Mouse (Mus musculus) left cerebral cortex, adult 11 months (tissue): ENCODE data around the gene Mdga1.

ENCODE experiments used
- DNase-seq: peaks from one replicate; pipeline ENCODE4 v3.0.0; 2022; ENCODE audit warnings: low spot score

Gene Mdga1

DNA sequence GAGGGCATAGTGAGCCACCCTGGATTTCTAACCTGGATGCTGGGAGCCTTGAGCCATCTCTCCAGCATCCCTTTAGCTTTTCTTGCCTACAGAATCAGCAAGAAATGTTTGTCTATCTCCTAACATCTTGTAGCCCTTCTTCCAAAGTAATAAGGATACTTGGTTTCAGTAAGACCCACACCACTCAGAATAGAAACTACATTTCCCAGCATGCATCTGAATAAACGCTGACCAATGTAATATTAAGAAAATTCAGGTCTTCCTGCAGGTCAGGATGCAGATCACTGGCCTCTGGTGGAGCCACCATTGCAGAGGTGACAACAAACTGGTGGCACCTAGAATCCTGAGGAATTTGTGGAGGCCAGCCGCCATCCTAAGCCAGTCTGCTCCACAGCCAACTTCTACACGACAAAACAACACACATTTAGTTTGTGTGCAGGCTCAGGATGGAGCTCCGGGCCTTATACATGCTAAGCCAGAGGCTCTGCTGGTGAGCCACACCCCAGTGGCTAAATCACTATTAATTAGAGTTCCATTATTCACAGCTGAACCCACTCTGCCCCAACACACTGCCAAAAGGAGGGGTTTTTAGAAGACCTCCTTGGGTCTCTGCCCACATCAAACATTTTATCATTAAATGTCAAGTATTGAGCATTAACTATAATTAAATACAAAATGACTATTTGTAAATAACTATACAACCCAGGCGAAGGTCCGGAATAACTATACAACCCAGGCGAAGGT is 126.3 kb downstream of the Mdga1 start:
- no peak for DNase-seq

DNA sequence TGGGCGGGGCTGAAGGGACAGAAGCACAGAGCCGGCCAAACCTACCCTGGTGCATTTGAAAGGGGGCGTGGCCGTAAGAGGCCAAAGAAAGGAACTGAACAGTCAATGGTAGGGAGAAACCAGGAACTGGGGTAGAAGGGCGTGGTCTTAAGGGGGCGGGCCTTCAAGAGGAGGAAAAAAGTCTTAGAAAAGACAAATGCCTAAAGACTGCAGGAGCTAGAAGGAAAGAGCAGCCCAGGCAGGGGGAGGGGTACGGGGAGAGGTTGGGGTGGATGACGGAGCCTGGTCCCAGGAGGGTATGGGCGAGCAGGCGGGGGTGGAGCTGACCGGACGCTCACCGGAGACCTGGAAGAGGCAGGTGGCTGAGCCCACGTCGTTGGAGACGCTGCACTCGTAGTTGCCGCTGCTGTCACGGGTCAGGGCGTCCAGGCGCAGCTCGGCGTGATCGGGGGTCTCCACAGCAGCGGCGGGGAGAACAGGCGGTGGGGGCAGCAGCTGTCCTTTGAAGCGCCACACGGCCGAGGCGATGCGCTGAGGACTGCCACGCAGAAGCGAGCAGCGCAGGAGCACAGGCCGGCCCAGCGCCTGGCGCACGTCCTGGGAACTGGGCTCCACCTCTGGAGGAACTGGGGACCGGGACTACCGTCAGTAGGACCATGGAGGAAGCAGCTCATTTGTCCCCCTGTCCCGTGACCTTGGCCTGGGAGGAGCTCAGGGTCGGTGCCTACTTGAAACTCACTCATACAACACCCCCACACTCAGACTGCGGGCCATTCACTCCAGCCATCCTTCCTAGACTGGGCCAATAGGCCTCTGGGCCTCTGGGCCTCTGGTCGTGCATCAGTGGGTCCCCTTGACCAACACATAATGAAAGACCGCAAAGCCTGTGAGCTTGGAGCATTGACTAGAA is 127.9 kb downstream of the Mdga1 start:
- DNase-seq = no peak

DNA sequence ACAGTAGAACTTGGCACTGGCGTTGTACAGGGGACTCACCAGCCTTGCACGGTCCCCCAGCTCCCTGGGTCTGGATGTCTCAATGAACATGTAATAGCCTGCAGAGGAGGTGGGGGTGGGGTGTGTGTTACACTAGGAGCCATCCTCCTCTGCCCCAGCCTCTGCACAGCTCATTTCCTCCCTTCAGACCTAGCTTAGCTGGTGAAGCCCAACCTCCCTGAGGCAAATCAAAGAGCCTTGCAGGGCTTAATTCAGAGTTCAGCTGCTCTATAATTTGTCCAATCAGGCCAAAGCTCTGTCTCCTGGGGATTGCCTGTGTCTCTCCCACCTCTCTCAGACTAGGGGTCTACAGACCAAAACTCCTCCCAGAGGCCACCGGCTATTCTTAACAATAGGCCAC is 131.9 kb downstream of the Mdga1 start:
- DNase-seq = no peak

DNA sequence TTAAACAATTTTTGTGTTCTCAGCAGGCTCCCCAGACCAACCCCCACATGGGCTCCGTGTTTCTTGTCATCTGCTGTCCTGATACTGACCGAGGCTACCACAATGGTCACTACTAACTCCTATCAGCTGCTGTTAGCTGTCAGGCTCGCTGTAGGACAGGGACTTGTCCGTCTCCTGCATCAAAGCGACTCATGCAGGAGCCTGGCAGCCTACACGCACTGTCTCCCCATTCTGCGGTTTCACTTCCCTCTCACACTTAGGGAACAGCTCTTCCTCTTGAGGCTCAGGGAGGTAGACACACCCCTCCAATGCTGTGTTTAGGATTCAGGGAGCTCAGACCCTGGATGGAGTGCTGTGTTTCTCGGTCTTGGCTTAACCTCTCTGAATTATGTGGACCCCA is 132.4 kb downstream of the Mdga1 start:
- DNase-seq = no peak

DNA sequence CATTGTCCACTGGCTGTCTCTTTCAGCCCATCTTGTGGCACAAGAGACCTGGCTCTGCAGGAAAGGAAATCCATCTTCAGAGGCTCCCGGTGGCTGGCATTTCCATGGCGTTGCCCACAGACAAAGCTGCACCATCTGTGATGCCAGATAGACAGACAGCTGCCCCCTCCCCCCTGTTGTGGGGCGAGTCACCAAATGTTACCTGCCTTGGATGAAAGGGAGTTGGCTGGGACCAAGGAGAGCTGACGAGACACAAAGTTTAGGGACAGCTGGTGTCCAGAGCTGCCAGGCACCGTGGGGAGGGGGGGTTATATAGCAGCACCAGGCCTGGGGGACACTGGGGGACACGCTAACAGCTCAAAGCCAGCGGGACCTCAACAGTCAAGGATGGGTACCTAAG is 135.1 kb downstream of the Mdga1 start:
- no peak for DNase-seq

DNA sequence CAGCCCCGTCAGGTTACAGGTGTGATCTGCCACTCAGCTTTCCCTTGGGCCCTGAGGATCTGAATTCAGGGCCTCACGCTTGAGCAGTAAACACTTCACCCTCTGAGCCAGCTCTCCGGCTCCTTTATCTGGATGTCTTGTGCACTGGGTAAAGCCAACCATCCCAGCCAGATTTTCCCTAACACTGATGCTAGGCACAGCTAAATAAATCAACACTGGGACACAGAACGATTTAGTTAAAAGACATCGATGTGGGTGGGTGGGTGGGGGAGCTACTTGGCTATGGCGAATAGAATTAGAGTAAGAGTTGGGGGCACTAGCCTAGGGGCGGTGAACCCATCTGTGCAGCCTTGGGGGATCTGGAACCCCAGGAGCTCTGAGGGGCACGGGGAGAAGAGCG is 135.6 kb downstream of the Mdga1 start:
- DNase-seq = no peak

DNA sequence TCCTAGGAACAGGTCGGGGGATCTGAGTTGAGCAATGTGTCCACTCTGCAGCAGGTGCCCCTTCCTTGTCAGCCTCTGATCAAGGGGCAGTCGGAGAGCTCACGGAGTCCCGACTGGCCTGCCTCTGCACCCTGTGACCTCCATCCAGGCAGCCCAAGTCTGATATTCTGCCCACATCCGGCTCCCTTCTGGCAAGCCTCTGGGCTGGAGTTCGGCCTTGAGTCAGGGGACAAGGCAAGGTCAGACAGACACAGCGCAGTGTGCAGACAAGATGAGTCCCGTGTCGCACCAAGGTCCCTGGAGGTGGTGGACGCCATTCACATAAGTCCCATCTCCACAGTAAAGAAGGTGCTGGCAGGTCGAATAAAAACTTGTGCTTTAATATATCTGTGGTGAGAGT is 138.2 kb downstream of the Mdga1 start:
- no peak for DNase-seq

DNA sequence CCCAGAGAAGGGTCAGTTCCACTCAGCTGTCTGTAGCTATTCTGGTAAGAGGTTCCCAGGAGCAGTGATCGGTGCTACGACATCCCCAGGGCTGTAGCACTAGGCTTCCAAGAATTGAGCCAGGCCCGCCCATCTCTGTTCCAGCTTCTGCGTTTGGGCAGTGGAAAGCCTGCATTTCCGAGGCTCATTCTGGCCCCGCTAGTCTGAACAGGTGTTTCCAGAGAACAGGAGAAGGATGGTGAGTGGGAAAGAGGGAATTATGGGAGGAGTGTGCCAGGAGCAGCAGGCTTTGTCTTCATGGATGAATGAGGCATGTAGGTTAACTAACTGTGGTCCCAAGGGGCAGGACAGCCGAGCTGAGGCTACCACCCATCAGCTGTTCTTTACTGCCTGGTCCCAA is 140.8 kb downstream of the Mdga1 start:
- no peak for DNase-seq

DNA sequence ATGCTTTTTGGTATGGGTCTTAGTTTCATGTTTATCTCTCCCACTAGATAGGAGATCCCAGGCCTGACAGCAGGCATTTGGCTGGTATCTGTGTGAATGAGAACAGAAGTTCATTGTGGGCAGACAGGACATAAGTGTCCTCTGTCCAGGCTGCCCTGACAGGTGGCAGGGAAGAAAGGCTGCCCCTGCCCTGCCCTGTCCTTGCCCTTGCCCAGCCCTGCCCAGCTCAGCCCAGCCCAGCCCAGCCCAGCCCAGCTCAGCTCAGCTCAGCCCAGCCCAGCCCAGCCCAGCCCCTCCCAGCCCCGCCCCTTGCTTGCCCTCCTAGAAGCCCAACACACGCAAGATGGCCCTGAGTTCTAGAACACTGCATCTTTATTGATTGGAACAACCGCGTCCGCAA is 142.3 kb downstream of the Mdga1 start:
- DNase-seq = no peak

DNA sequence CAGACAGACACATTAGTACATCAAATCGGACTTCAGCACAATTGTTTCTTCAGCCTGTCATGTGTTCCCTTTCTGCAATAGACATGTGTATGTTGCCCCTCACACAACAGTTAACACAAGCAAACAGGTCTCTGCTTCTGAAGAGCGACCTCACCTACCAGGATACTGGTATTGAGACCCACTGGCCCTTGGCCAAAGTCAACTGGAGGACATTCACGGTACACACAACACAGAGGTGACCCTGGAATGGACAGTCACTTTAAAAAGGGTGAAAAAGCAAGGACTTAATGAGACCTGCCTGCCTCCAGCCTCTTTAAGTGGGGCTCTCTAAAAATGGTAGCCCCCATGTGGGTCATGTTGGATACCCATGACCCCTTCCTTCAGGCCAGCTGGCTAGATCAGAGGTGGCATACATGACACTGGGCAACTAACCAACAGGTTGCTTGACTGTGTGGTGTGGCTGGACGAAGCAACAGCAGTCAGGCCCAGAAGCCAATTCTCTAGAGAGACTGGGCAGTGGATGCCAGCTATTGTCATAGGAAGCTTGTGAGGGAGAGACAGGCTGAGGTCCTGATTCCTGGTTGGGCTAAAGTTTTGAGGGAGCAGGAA is 145.3 kb downstream of the Mdga1 start:
- DNase-seq = no peak

DNA sequence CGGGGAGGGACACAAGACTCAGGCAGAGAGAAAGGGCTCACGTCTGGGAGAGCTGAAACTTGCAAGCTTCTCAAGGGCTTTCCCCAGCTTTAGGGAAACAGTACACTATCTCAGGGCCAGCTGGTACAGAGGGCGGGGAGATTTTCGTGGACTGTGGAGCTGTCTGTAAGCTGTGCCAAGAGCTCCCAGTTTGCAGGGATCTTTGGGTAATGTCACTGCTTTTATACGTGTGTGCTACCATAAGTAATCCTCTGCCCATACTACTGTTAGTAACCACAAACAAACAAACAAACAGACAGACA is 145.7 kb downstream of the Mdga1 start:
- DNase-seq = no peak

DNA sequence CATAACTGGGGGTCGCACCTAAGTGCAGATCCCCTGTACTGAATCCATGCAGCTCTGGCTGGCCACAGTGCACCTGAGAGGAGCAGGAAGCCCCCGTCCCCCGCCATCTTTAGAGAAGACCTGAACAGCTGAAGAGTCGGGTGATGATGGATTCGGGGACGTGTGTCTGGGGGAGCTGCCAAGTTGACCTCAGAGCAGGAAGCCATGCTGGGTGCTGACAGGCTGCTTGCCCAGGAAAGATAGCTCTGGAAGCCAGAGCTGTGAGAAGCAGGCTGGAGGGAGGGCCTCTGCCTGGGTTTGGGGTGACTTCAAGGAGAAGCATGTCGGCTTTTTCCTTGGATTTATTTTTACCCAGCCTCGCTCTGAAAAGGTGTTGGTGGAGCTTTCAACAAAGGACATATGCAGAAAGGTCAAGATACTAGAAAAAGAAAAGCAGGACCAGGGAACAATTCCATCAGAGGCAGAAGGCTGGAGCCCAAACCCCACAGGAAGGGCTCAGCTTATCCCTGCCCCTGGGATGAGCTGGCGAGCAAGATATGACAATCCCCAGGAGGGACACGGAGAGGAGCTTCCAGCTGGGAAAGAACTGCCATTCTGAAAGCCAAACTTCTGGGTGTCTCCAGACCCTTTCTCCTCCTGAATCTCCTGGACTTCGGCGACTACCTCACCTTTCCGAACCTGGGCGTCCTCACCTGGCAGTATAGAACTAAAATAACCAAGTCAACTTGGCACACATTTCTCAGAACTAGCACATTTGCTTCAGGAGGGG is 146.3 kb downstream of the Mdga1 start:
- no peak for DNase-seq

DNA sequence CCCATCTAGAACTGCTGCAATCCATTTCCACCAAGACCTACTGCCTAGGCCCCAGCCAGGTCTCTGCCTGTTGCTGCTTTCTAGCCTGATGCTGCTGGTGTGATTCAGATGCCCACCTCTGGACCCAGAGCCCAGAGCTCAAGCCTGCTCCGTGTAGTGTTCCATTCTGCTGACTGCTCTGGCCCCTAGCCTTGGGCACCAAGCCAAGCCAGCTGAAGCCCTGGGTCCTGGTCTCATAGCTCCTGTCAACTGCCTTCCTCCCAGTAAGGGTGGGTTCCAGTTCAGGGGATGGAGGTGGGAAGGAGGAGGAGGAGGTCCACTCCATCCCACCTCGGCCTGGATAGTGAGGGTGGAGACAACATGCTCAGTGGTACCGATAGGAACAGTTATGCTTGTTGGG is 150.3 kb downstream of the Mdga1 start:
- no peak for DNase-seq

DNA sequence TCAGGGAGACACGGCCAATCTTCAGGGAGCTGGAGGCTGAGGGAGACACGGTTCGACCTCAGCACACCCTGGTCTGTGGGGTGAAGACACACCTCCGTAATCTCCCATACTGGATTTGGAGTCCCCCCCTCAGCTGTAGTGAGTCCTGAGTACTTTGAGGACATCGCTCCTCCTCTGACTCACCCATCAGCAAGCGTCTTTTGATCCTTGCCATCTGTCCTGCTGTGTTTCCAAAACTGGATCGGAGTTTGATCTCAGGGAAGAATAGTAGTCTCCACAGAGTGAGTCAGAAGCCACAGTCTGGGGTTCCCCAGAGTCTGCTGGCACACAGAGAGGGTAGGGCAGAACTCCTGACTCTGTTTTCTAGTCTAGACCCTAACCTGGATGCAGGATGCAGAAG is 150.9 kb downstream of the Mdga1 start:
- DNase-seq = no peak

DNA sequence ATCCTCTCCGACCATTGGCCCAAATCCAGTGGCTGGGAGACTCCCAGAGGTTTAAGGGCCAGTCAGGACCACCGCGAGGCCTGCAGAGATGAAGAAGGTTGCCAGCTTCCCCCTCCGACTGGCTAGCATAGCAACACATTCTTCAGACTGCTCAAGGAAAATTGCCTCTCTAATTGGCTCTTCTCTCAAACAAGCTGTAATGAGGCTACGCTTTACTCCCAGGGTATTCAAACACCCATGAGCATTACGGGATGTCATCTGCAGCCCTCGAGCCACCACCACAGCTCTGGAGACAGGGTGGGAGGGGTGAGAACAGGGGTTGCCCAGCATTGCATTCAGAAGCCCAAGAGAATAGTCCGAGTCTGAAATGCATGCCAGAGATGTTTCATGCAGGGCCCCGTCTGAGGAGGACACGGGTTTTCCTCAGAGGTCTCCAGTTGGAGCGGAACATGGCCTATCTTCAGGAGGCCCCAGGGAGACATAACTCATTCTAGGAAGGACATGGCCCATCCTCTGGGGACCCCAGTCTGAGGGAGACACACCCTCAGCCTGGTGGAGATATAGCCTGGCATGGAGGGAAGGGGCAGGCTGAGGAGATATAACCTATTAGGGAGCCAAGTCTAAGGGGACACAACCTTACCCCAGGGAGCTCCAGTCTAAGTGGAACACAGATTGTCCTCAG is 151.5 kb downstream of the Mdga1 start:
- DNase-seq = no peak

DNA sequence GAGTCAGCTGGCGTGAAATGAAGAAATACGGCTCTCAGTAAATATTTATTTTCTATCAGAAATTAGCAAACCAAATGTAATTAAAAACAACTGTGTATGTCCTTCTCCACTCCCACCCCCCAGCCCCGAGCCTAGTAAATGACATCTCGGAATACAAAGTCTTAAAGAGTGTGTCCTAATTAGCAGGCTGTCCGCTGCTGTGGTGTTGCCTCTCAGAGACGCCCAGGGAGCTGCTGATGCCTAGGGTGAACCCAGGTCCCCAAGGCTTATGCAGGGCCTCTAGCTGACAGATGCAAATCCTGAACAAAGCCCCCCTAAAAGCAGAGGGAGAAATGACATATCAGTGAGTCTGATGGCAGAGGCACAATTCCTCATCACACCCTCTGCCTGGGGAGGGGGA is 155.1 kb downstream of the Mdga1 start:
- DNase-seq = no peak

DNA sequence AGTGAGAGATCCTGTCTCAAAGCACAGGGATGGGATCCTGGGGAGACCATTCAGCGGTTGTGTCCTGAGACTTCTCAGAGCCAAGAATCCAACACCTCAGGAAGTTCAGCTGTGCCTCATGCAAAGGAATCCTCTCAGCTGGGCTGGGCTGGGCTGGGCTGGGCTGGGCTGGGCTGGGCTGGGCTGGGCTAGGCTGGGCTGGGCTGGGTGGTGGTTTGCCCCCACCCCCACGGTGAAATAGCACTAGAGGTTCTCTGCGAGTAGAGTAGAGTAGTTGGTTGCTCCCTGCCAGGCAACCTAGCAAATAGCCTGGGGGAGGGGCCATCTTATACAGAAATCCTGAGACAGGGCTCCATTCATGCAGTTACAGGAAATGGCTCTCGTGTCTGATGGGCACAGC is 156.6 kb downstream of the Mdga1 start:
- no peak for DNase-seq

DNA sequence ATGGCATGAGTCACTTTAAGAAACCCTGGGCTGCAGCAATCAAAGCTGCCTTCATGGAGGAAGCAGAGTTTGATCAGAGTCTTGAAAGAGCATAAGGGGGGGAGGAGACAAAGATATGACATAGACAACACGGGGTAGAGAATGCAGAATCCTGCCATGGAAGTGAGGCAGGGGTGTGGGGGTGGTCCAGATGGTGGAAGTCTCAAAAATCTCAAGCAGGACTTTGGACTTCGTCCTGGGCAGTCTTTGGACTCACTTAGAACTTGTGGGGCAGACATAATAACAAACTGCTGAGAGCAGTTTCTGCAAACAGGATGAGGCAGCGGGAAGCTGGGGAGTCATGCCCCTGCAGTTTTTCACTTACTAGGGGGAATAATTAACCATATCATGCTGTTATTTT is 166.3 kb downstream of the Mdga1 start:
- DNase-seq = no peak

DNA sequence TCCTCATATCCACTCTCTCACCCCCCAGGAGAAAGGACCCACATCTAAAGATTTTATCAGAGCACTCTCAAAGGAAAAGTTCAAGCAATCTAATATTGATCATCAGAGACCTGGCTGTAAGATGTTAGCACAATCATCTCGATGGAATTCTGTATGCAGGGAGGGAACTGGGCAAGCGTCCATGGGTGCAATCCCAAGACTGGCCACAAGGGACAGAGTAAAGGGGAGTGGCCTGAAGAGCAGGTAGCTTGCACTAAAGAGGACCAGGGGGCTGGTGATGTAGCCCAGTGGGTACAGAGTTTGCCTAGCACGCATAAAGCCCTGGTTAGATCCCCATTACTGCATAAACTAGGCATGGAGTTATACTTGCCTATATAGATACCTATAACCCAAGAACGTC is 168.5 kb downstream of the Mdga1 start:
- DNase-seq = no peak

DNA sequence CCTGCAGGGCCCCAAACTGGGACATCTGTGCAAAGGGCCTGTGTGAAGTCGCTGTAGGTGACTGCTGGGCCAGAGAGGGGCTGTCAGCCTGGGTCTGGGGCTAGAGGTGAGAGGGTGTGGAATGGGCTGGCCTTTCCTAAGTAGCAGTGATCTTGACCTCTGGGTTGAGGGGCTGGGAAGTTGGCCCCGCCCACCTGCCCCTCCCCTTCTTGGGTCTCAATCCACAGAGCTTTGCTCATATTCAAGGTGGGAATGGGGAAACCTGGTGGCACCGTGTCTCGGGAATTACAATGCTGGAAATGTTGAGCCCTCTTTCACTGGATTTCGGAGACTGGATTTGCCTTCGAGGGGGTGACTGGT is 169.8 kb downstream of the Mdga1 start:
- DNase-seq = no peak

DNA sequence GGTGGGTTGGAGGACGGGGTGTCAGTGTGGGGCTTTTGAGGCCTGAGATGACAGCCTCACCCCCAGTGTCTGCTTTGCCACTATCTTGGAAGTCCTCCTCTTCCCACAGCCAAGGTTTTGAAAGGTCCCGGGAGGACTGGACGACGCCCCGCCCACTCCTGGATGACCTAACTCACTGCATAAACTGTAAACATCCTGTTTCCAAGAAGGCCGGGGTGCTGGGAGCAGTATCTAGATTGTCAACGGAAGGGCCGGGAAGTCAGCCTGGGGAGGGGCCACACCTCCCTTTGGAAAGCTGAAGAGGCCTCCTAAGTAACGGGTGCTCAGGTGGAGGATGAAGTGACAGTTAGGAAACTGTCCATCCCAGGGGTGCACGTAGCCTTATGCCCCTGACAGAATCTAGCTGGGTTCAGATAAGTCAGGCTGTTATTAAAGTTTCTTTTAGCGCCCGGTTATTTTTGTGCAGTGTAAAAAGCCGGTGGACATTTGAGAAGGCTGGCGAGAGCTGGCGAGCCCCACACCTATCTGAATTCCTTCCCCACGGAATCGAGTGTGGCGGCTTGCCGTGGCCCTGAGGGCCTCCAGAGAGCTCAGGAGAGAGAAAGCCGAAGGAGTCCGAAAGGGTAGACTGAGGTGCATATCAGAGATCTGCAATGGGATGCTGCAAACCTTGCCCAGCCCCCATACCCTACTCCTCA is 170.3 kb downstream of the Mdga1 start:
- no peak for DNase-seq
